Mouse (Mus musculus) MEL (cell line): ENCODE data around the gene BC037034. TPM values are rescaled to one million over a fixed set of nuclear protein-coding genes. Genes with fewer than 3 reads are reported as not detected.

Experiments
- DNase-seq: peaks from one replicate; pipeline ENCODE4 v3.0.0; 2011; ENCODE audit warnings: low read depth, low spot score
- H3K27ac ChIP-seq: 2 replicates; pipeline ENCODE4 v1.5.1; 2012; ENCODE audit warnings: low read depth, mild to moderate bottlenecking, control low read depth, low read length, moderate library complexity; ENCODE audit not compliant: control insufficient read depth
- H3K27me3 ChIP-seq, 2 experiments: fragments of 150-350 bp in 1 of 2; sonication (generic) in 1 of 2; 2 replicates each; pipeline ENCODE4 v1.6.1; 2012; ENCODE audit warnings: low read length in 2 of 2, mild to moderate bottlenecking in 2 of 2, improper control_type of control experiment in 1 of 2, moderate library complexity in 1 of 2; ENCODE audit not compliant: insufficient read depth in 2 of 2, control insufficient read depth in 1 of 2
- H3K36me3 ChIP-seq, 2 experiments: 2 replicates each; pipeline ENCODE4 v1.6.1; 2012 to 2014; ENCODE audit warnings: low read length in 2 of 2, improper control_type of control experiment in 1 of 2, inconsistent platforms in 1 of 2, mild to moderate bottlenecking in 1 of 2; ENCODE audit not compliant: insufficient read depth in 2 of 2, control insufficient read depth in 1 of 2
- H3K4me1 ChIP-seq, 2 experiments: fragments of 150-350 bp in 1 of 2; sonication (generic) in 1 of 2; 2 replicates each; pipeline ENCODE4 v1.6.1; 2012; ENCODE audit warnings: low read length in 2 of 2, improper control_type of control experiment in 1 of 2, mild to moderate bottlenecking in 1 of 2; ENCODE audit not compliant: insufficient read depth in 2 of 2, control insufficient read depth in 1 of 2
- H3K4me3 ChIP-seq, 2 experiments: fragments of 150-350 bp in 1 of 2; sonication (generic) in 1 of 2; 2 replicates each; pipeline ENCODE4 v1.5.1; 2012; ENCODE audit warnings: low read depth in 2 of 2, low read length in 2 of 2, mild to moderate bottlenecking in 2 of 2, moderate library complexity in 2 of 2, control low read depth in 1 of 2, improper control_type of control experiment in 1 of 2; ENCODE audit not compliant: control insufficient read depth in 1 of 2, insufficient read depth in 1 of 2
- H3K79me2 ChIP-seq: 2 replicates; pipeline ENCODE4 v1.6.1; 2012; ENCODE audit warnings: mild to moderate bottlenecking, low read length, moderate library complexity; ENCODE audit not compliant: control insufficient read depth, poor library complexity, insufficient read depth
- H3K9ac ChIP-seq: 2 replicates; pipeline ENCODE4 v1.6.1; 2012; ENCODE audit warnings: low read depth, mild to moderate bottlenecking, control low read depth, low read length, moderate library complexity; ENCODE audit not compliant: control insufficient read depth, poor library complexity, severe bottlenecking
- H3K9me3 ChIP-seq: fragments of 150-350 bp; sonication (generic); replicated peaks from 2 replicates; pipeline ENCODE4 v1.6.1; 2012; ENCODE audit warnings: mild to moderate bottlenecking, low read length, improper control_type of control experiment, moderate library complexity; ENCODE audit not compliant: insufficient read depth
- BHLHE40 ChIP-seq: IDR thresholded peaks from 2 replicates; pipeline ENCODE4 v1.6.1; 2012; ENCODE audit warnings: low read depth, mild to moderate bottlenecking, inconsistent platforms, low read length, improper control_type of control experiment, borderline replicate concordance
- CHD1 ChIP-seq: IDR thresholded peaks from 2 replicates; pipeline ENCODE4 v1.6.1; 2012; ENCODE audit warnings: low read depth, mild to moderate bottlenecking, inconsistent platforms, low read length, improper control_type of control experiment
- CHD2 ChIP-seq: IDR thresholded peaks from 2 replicates; pipeline ENCODE4 v1.6.1; 2011; ENCODE audit warnings: low read length, improper control_type of control experiment
- CTCF ChIP-seq, 3 experiments: IDR thresholded peaks in 2 of 3; conservative IDR thresholded peaks in 1 of 3; 2 replicates each; pipeline ENCODE4 v1.5.1; 2011 to 2012; ENCODE audit warnings: low read length in 3 of 3, low read depth in 2 of 3, mild to moderate bottlenecking in 2 of 3, improper control_type of control experiment in 1 of 3, inconsistent platforms in 1 of 3, mixed read lengths in 1 of 3, moderate library complexity in 1 of 3; ENCODE audit not compliant: control insufficient read depth in 1 of 3, insufficient read depth in 1 of 3, poor library complexity in 1 of 3, severe bottlenecking in 1 of 3
- E2F4 ChIP-seq: IDR thresholded peaks from 2 replicates; pipeline ENCODE4 v1.6.1; 2011; ENCODE audit warnings: low read depth, low read length, improper control_type of control experiment, borderline replicate concordance
- ELF1 ChIP-seq: IDR thresholded peaks from 2 replicates; pipeline ENCODE4 v1.6.1; 2014; ENCODE audit warnings: low read depth, mild to moderate bottlenecking, inconsistent platforms, low read length, improper control_type of control experiment, moderate library complexity
- EP300 ChIP-seq, 2 experiments: IDR thresholded peaks; 2 replicates each; pipeline ENCODE4 v1.6.1; 2011; ENCODE audit warnings: improper control_type of control experiment in 2 of 2, low read length in 2 of 2, low read depth in 1 of 2, mild to moderate bottlenecking in 1 of 2
- ETS1 ChIP-seq: IDR thresholded peaks from 2 replicates; pipeline ENCODE4 v1.6.1; 2012; ENCODE audit warnings: low read depth, mild to moderate bottlenecking, inconsistent platforms, low read length, improper control_type of control experiment, moderate library complexity
- GABPA ChIP-seq: IDR thresholded peaks from 2 replicates; pipeline ENCODE4 v1.6.1; 2012; ENCODE audit warnings: low read depth, mild to moderate bottlenecking, inconsistent platforms, low read length, improper control_type of control experiment, moderate library complexity
- GATA1 ChIP-seq: IDR thresholded peaks from 2 replicates; pipeline ENCODE4 v1.6.1; 2011; ENCODE audit warnings: low read depth, low read length, improper control_type of control experiment
- JUND ChIP-seq: IDR thresholded peaks from 2 replicates; pipeline ENCODE4 v1.6.1; 2011; ENCODE audit warnings: low read depth, mild to moderate bottlenecking, improper control_type of control experiment, low read length
- KAT2A ChIP-seq: conservative IDR thresholded peaks from 2 replicates; pipeline ENCODE4 v1.6.1; 2012; ENCODE audit warnings: low read depth, low read length, improper control_type of control experiment, inconsistent platforms
- MAFK ChIP-seq: IDR thresholded peaks from 2 replicates; pipeline ENCODE4 v1.6.1; 2011; ENCODE audit warnings: low read depth, mild to moderate bottlenecking, low read length, improper control_type of control experiment, borderline replicate concordance
- MXI1 ChIP-seq: IDR thresholded peaks from 2 replicates; pipeline ENCODE4 v1.6.1; 2011; ENCODE audit warnings: mild to moderate bottlenecking, low read depth, low read length, improper control_type of control experiment
- NRF1 ChIP-seq: IDR thresholded peaks from 2 replicates; pipeline ENCODE4 v1.6.1; 2014; ENCODE audit warnings: low read depth, mild to moderate bottlenecking, inconsistent platforms, low read length, improper control_type of control experiment, moderate library complexity; ENCODE audit not compliant: poor library complexity, insufficient read depth, severe bottlenecking
- POLR2A ChIP-seq, 2 experiments: IDR thresholded peaks; 2 replicates each; pipeline ENCODE4 v1.6.1; 2011 to 2012; ENCODE audit warnings: low read length in 2 of 2, mild to moderate bottlenecking in 2 of 2, control low read depth in 1 of 2, improper control_type of control experiment in 1 of 2, low read depth in 1 of 2, moderate library complexity in 1 of 2; ENCODE audit not compliant: control insufficient read depth in 1 of 2, insufficient read depth in 1 of 2, poor library complexity in 1 of 2
- POLR2AphosphoS2 ChIP-seq: IDR thresholded peaks from 2 replicates; pipeline ENCODE4 v1.6.1; 2011; ENCODE audit warnings: low read length, improper control_type of control experiment
- POLR2AphosphoS5 ChIP-seq: IDR thresholded peaks from 2 replicates; pipeline ENCODE4 v1.6.1; 2012; ENCODE audit warnings: low read depth, borderline replicate concordance, mild to moderate bottlenecking, inconsistent platforms, low read length, moderate library complexity, mixed read lengths
- RAD21 ChIP-seq: IDR thresholded peaks from 2 replicates; pipeline ENCODE4 v1.6.1; 2011; ENCODE audit warnings: mild to moderate bottlenecking, low read depth, low read length, improper control_type of control experiment
- RCOR1 ChIP-seq: IDR thresholded peaks from 2 replicates; pipeline ENCODE4 v1.6.1; 2012; ENCODE audit warnings: low read depth, mild to moderate bottlenecking, inconsistent platforms, low read length, improper control_type of control experiment
- SIN3A ChIP-seq: IDR thresholded peaks from 2 replicates; pipeline ENCODE4 v1.6.1; 2012; ENCODE audit warnings: low read length, improper control_type of control experiment, inconsistent platforms
- TAL1 ChIP-seq: IDR thresholded peaks from 2 replicates; pipeline ENCODE4 v1.6.1; 2012; ENCODE audit warnings: mild to moderate bottlenecking, inconsistent platforms, low read length, moderate library complexity, mixed read lengths
- TBP ChIP-seq: IDR thresholded peaks from 2 replicates; pipeline ENCODE4 v1.8.0; 2011; ENCODE audit warnings: low read depth, low read length, improper control_type of control experiment
- TCF12 ChIP-seq: IDR thresholded peaks from 2 replicates; pipeline ENCODE4 v1.6.1; 2014; ENCODE audit warnings: low read depth, mild to moderate bottlenecking, inconsistent platforms, low read length, improper control_type of control experiment, moderate library complexity
- UBTF ChIP-seq: IDR thresholded peaks from 2 replicates; pipeline ENCODE4 v1.6.1; 2012; ENCODE audit warnings: low read depth, mild to moderate bottlenecking, inconsistent platforms, low read length, improper control_type of control experiment, moderate library complexity, borderline replicate concordance; ENCODE audit not compliant: insufficient read depth
- USF1 ChIP-seq: IDR thresholded peaks from 2 replicates; pipeline ENCODE4 v1.6.1; 2014; ENCODE audit warnings: low read depth, mild to moderate bottlenecking, inconsistent platforms, low read length, improper control_type of control experiment, moderate library complexity
- ZC3H11A ChIP-seq: IDR thresholded peaks from 2 replicates; pipeline ENCODE4 v1.6.1; 2012; ENCODE audit warnings: low read depth, mild to moderate bottlenecking, inconsistent platforms, low read length, improper control_type of control experiment
- ZKSCAN1 ChIP-seq: IDR thresholded peaks from 2 replicates; pipeline ENCODE4 v1.6.1; 2012; ENCODE audit warnings: low read depth, mild to moderate bottlenecking, inconsistent platforms, low read length, improper control_type of control experiment, moderate library complexity
- ZMIZ1 ChIP-seq: IDR thresholded peaks from 2 replicates; pipeline ENCODE4 v1.6.1; 2012; ENCODE audit warnings: low read depth, mild to moderate bottlenecking, inconsistent platforms, low read length, improper control_type of control experiment, moderate library complexity
- polyA plus RNA-seq, 2 experiments: library from polyadenylated mRNA; stranded (reverse) in 1 of 2; unstranded in 1 of 2; fragments of >175 nt in 1 of 2; fragments of >200 nt in 1 of 2; gene quantifications; 2 replicates each; pipeline versions ENCODE4 v1.2.1 to v1.2.4; 2012; ENCODE audit warnings: low replicate concordance in 2 of 2, low read depth in 1 of 2; ENCODE audit not compliant: insufficient read length in 2 of 2, insufficient read depth in 1 of 2, missing spikeins in 1 of 2
- total RNA-seq: library from RNA; depleted of rRNA; stranded (reverse); fragments of 300-350 nt; gene quantifications from 2 replicates; pipeline ENCODE4 v1.2.3, GENCODE M21; 2012

The BC037034 gene
- total and polyA plus RNA-seq, 3 experiments, result 35.6 to 59.1 TPM; not detected in 1

GRCm38 (mm10) chr5:138256094-138256467 is 7.8 kb downstream of the BC037034 start:
- DNase-seq, result no peak
- peak overlapping the region; percentile 73 for H3K27ac ChIP-seq
- TF ChIP-seq POLR2AphosphoS2 (peak; percentile 31), ZMIZ1 (peak; percentile 32; the same call in 1 of the 2 replicates), BHLHE40 (no peak), E2F4 (no peak), ZKSCAN1 (no peak), NRF1 (no peak), SIN3A (no peak), GABPA (no peak), CTCF (IDR thresholded peaks at IDR 0.05 in 2 of 3, conservative IDR thresholded peaks at IDR 0.05 in 1 of 3; ENCODE audit: control insufficient read depth in 1 of 3, insufficient read depth in 1 of 3, low read depth in 2 of 3, low read length in 3 of 3, poor library complexity in 1 of 3, severe bottlenecking in 1 of 3) (no peak)
- TF ChIP-seq, all 39 proteins: peak for 2
- peaks cover 3 to 52% of the 10 kb centered on the region in 2 experiments; a peak in 3 of 4 replicates for H3K36me3 ChIP-seq
- H3K9me3 ChIP-seq, result no peaks in the 10 kb centered on the region
- H3K4me3 ChIP-seq, result peak overlapping the region; percentile 68 to 84
- H3K9ac ChIP-seq, result peak overlapping the region; percentile 80
- H3K4me1 ChIP-seq, result peaks cover 12 to 53% of the 10 kb centered on the region in 2 experiments
- H3K79me2 ChIP-seq, result peaks cover 15% of the 10 kb centered on the region
- no peaks in the 10 kb centered on the region; a peak in 1 of 4 replicates for H3K27me3 ChIP-seq

- Histone ChIP-seq H3K27me3 (no peaks in the 10 kb centered on the region; a peak in 1 of 4 replicates), H3K4me3 (peak within 1 kb of the TSS; percentile 68 to 84), H3K27ac (peak within 1 kb of the TSS; percentile 78), H3K36me3 (peaks cover 3 to 48% of the 10 kb centered on the region in 2 experiments; a peak in 3 of 4 replicates), H3K9me3 (no peaks in the 10 kb centered on the region), H3K4me1 (peaks cover 12 to 49% of the 10 kb centered on the region in 2 experiments), H3K9ac (peak within 1 kb of the TSS; percentile 80), H3K79me2 (peaks cover 13% of the 10 kb centered on the region)
- peak; percentile 98 for DNase-seq
- TF ChIP-seq POLR2AphosphoS5 (no peak), RAD21 (peak; percentile 7; the same call in 1 of the 2 replicates), USF1 (peak; percentile 97), CHD2 (peak; percentile 88), TCF12 (peak; percentile 55), ETS1 (peak; percentile 91), TBP (peak; percentile 91), ZC3H11A (no peak), MAFK (no peak; the same call in 1 of the 2 replicates), TAL1 (no peak), KAT2A (no peak; the same call in 1 of the 2 replicates), CHD1 (peak; percentile 10; the same call in 1 of the 2 replicates), POLR2A (IDR thresholded peaks at IDR 0.05; ENCODE audit: control insufficient read depth in 1 of 2, insufficient read depth in 1 of 2, low read depth in 1 of 2, low read length in 2 of 2, poor library complexity in 1 of 2) (peak; percentile 68 to 94), RCOR1 (no peak; the same call in 1 of the 2 replicates), ZMIZ1 (peak; percentile 94), CTCF (IDR thresholded peaks at IDR 0.05 in 2 of 3, conservative IDR thresholded peaks at IDR 0.05 in 1 of 3; ENCODE audit: control insufficient read depth in 1 of 3, insufficient read depth in 1 of 3, low read depth in 2 of 3, low read length in 3 of 3, poor library complexity in 1 of 3, severe bottlenecking in 1 of 3) (no peak), NRF1 (peak; percentile 87), GATA1 (peak; percentile 25; the same call in 1 of the 2 replicates), JUND (no peak), UBTF (0 out of 2 replicates have a peak, but pooled peaks have one; percentile 17), ELF1 (peak; percentile 88), MXI1 (peak; percentile 94), EP300 (IDR thresholded peaks at IDR 0.05; ENCODE audit: low read depth in 1 of 2, low read length in 2 of 2) (0 out of 4 replicates have a peak, but pooled peaks of 1 of the 2 experiments have one; percentile 13)
Measured at GRCm38 (mm10) chr5:138255353-138256093, 8.3 kb downstream of the BC037034 start, which contains the start of gene Lamtor4. TSS of gene Lamtor4 (plus strand) at chr5:138255482.
